Mouse (Mus musculus) right cerebral cortex, postnatal 25 days (tissue): ENCODE data around the gene Zfp628.
A peak's percentile ranks its signal among the peaks of the same experiment; 100 is the strongest.

Source experiments
- DNase-seq: peaks from one replicate; pipeline ENCODE4 v3.0.0; 2022

Gene Zfp628

DNA sequence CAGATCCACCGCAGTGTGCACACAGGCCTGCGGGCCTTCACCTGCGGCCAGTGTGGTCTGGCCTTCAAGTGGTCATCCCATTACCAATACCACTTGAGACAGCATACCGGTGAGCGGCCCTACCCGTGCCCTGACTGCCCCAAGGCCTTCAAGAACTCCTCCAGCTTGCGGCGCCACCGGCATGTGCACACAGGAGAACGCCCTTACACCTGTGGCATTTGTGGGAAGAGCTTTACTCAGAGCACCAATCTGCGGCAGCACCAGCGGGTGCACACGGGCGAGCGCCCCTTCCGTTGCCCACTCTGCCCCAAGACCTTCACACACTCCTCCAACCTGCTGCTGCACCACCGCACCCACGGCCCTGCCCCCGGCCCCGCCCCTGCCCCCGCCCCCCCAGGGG lies 4.1 kb downstream of the Zfp628 start:
- DNase-seq, result no peak

DNA sequence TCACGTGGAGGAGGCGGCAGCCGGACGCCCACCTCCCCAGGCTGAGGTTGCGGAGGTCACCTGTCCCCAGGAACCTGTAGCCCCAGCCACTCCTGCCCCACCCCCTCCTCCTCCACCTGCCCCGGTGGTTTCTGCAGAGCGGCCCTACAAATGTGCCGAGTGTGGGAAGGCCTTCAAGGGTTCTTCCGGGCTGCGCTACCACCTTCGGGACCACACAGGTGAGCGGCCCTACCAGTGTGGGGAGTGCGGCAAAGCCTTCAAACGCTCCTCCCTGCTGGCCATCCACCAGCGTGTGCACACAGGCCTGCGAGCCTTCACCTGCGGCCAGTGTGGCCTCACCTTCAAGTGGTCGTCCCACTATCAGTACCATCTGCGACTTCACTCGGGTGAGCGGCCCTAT lies 5.0 kb downstream of the Zfp628 start:
- DNase-seq, result no peak

DNA sequence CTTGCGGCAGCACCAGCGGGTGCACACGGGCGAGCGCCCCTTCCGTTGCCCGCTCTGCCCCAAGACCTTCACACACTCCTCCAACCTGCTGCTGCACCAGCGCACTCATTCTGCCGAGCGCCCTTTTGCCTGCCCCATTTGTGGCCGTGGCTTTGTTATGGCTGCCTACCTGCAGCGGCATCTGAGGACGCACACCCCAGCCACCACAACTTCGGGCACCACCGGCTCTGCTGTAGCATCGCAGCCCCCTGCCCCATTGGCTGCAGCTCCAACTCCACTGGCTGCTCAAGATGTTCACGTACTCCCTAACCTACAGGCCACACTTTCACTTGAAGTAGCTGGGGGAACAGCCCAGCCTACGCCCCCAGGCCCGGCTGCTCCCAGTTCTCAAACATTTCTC lies 5.5 kb downstream of the Zfp628 start:
- DNase-seq, result no peak

GRCm38 (mm10) chr7:4920976-4921823 lies 6.2 kb downstream of the Zfp628 start:
- no peak for DNase-seq

DNA sequence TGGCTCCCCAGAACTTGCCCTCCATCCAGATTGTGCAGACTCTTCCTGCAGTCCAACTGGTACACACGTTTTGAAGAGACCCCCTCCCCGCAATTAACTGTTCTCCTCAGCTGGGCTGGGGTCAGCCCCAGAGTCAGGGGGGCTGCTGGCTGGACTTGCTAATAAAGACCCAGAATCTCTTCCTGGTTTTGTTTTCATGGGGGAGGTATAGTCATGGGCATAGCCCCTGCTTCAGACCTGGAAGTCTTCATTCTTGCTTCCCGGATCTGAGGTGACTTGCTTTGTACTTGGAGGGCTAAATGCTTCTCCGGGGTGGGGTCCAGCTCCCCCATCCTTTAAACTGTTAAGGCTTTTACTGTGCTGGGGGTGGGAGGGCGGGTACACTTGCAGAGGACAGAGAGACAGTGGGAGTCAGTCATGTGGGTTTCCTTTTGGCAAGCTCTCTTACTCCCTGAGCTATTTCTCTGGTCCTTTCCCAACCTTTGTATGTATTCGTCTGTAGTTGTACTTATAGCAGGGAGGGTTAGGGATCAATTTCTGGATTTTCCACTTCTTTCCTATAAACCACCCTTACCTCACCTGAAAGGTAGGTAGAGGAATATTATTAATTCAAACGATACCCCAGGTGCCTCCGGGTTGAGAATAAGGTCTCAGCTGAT lies 6.9 kb downstream of the Zfp628 start, which contains the start of gene Nat14:
Gene Nat14 (plus strand): TSS at position 205 of the 659 bp plus-strand sequence.
- no peak for DNase-seq

GRCm38 (mm10) chr7:4922508-4922907 lies 7.5 kb downstream of the Zfp628 start:
- DNase-seq, result peak; percentile 86

DNA sequence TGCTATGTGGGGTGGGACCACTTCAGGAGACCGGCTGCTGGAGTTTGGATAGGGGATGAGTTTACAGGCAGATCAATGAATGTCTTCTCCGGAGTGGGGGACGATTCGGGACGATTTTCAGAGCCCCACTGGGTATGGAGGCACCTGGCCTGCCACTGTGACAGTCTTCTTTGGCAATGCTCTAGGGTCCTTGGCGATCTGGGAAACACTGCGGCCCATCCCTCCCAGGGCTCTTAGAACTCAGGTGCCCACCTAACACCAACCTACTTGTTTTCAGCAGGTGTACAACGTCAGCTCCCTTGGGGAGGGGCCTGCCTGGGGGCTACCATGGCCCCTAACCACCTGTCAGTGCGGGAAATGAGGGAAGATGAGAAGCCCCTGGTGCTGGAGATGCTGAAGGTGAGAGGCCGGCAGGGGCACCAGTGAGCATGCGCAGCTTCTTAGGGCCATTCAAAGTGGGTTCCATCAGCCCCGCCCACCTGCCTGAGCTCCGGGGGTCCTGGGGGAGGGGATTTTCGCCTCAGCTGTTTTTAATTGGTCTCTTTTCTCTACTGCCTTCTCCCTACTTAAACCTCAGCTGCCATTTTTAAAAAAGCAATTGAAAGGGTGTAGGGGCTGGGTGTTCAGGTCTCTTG lies 8.0 kb downstream of the Zfp628 start:
- DNase-seq, result peak; percentile 70

GRCm38 (mm10) chr7:4923586-4924364 lies 8.8 kb downstream of the Zfp628 start:
- DNase-seq, result peak; percentile 70

DNA sequence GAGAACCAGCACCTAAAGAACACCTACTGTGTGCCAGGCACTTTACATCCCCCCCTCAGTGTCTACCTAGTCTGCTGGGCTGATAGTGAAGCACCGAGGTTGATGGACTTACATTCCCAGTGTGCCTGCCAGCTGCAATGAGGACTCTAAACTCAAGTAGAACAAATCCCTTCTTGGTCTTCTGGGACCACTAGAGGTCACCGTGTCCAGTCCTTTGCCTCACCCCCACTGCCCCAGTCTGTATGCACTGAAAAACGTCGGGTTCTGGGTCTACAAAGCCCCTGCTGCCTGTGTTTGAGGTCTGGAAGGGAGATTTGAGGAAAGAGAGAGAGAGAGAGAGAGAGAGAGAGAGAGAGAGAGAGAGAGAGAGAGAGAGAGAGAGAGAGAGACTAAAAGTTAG lies 9.5 kb downstream of the Zfp628 start:
- DNase-seq, result no peak

DNA sequence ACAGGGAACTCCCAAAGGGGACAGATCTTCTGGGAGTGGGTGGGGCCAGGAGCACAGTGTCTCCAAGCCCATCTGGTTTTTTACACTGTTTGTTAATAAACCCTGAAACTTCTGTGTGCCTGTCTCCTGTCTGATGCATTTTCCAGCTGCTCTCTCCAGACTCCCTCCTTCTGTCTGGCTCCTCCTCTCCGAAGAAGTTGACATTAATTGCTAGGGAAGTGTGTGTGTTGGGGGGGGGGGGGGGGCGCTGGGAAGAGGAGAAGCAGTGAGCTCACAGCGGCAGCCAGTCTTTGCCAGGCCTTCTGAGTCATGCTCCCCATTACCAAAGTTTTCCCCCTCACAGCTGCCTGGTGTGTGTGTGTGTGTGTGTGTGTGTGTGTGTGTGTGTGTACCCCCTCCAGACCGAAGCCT lies 9.9 kb downstream of the Zfp628 start:
- DNase-seq, result no peak

- no peak for DNase-seq
These were observed 10.7 kb downstream of the Zfp628 start, which contains the start of gene Ssc5d for GRCm38 (mm10) chr7:4925441-4926381. Gene Ssc5d (plus strand): TSS chr7:4925785.

DNA sequence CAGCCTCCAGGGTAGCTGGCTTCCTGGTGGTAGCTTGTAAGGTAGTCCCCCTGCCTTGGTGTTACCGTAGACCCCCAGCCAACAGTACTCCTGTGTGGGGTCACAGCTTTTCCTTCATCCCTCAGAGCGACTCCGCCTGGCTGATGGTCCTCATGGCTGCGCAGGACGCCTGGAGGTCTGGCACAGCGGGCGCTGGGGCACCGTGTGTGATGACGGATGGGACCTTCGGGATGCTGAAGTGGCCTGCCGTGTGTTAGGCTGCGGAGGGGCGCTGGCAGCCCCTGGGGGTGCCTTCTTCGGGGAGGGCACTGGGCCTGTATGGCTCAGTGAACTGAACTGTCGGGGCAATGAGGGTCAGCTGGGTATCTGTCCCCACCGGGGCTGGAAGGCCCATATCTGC lies 11.8 kb downstream of the Zfp628 start:
- DNase-seq, result no peak

- no peak for DNase-seq
These were observed 12.7 kb downstream of the Zfp628 start for GRCm38 (mm10) chr7:4927711-4928110.

DNA sequence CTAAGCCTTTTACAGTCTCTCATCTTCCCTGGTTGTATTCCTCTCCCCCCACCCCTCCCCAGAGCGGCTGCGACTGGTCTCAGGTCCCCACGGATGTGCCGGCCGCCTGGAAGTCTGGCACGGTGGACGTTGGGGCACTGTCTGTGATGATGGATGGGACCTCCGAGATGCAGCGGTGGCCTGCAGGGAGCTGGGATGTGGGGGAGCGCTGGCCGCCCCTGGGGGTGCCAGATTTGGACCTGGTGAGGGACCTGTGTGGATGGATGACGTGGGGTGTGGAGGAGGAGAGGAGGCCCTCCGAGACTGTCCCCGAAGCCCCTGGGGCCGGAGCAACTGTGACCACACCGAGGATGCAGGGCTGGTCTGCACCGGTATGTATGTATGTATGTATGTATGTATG lies 13.3 kb downstream of the Zfp628 start:
- DNase-seq, result no peak

DNA sequence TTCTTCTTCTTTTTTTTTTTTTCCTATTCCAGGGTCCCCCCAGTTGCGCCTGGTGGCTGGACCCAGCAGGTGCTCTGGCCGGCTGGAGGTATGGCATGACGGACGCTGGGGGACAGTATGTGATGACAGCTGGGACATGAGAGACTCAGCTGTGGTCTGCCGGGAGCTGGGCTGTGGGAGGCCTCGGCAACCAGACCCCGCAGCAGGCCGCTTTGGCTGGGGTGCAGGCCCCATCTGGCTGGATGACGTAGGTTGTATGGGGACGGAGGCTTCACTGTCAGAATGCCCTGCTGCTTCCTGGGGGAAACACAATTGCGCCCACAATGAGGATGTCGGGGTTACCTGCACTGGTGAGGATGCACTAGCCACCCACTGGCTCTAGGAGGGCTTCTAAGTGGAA lies 18.1 kb downstream of the Zfp628 start:
- no peak for DNase-seq

DNA sequence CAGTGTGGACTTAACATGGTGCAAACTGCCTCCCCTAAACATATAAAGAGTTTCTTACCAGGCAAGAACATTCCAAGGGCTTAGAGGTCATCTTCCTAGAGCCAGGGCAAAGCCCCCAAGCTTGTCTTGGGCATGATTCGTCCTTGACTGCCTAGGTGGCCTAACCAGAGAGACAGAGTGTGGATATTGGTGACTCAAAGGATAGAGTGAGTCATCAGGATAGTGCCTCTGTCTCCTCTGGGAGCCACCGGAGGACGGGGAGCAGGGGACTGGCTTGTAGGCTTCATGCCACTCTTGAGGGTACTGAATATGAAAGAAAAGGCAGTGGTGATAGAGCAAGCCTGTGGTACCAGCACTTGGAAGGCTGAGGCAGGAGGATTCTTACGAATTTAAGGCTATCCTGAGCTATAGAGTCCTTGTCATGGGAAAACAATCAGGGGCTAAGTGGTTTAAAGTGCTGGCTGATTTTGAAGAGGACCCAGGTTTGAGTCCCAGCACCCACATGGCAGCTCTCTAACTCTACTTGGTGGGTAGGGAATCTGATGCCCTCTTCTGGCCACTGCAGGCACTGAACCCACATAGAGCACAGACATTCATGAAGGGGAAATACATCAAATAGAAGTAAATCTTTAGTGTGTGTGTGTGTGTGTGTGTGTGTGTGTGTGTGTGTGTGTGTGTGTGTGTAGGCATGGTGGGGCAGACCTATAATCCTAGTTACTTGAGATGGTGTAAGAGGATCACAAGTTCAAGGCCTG lies 19.3 kb downstream of the Zfp628 start:
- DNase-seq, result no peak

GRCm38 (mm10) chr7:4936832-4937231 lies 21.8 kb downstream of the Zfp628 start:
- no peak for DNase-seq

DNA sequence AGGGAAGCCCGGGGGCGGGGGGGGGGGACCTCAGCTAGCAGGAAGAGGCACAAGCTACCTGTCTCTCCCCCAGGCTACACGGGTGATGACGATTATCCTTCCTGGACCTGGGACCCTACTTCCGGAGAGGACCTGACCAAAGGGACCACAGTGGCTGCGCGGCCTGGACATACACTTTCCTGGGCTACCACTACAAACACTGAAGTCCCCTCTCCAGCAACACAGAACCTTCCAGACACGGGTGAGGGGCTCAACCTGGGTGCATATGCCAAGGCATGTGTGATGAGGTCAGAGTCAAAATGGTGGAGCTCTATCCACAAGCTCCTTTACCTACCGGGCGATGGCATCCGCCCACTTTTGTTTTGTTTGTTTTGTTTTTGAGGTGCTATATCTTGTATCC lies 22.4 kb downstream of the Zfp628 start:
- no peak for DNase-seq

GRCm38 (mm10) chr7:4938456-4938855 lies 23.4 kb downstream of the Zfp628 start:
- no peak for DNase-seq

DNA sequence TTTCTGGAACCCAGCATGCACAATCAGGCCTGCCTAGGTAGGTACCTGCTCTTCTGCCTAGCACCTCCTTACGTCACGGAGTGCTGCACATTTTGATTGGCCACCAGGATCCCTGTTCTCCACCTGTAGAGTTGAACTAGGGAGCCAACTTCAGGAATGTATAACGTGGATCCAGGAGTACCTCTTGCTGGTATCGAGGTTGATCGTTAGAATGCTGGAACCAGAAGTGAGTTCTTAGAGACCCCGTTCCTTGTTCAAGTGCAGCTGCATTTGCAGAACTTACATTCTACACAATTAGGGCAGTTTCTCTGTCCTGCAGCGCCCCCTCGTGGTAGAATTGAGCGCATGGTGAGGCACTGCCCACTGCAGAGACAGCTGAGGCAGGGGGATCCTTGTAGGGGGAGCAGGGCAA lies 25.1 kb downstream of the Zfp628 start:
- DNase-seq, result peak; percentile 68

DNA sequence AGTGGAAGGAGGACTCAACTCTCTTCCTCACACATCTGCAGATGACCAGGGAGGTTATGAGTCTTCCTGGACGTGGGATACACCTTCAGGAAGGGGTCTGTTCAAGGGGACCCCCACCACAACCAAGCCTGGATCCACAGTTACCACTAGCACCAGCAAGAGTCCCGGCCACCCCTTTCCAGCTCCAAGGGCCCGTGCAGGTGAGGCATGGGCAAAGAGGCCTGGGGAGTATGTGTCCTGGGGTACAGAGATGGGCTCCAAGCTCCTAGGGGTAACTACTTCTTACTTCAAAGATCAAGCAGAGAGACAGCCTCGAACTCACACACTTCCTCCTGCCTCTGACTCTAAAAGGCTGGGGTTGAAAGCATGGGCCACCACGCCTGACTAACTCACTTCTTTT lies 27.7 kb downstream of the Zfp628 start:
- DNase-seq, result no peak
